Mouse (Mus musculus) G1E (cell line): ENCODE data around the gene Ntm.

ENCODE experiments used
- CTCF ChIP-seq: IDR thresholded peaks from 2 replicates; pipeline ENCODE4 v1.5.1; 2012; ENCODE audit warnings: low read depth, low read length, inconsistent platforms, mixed read lengths
- GATA1 ChIP-seq: IDR thresholded peaks from 2 replicates; pipeline ENCODE4 v1.6.1; 2012; ENCODE audit warnings: borderline replicate concordance, low read length, inconsistent platforms, mixed read lengths
- POLR2AphosphoS5 ChIP-seq: IDR thresholded peaks from 2 replicates; pipeline ENCODE4 v1.6.1; 2012; ENCODE audit warnings: low read depth, low read length, inconsistent platforms; ENCODE audit not compliant: insufficient replicate concordance
- TAL1 ChIP-seq: conservative IDR thresholded peaks from 2 replicates; pipeline ENCODE4 v1.6.1; 2012; ENCODE audit warnings: low read depth, low read length, inconsistent platforms, mixed read lengths

- TF ChIP-seq CTCF: no peak
- TF ChIP-seq TAL1: no peak
- TF ChIP-seq GATA1: no peak
- TF ChIP-seq POLR2AphosphoS5: no peak
Observed at GRCm38 (mm10) chr9:29759060-29759459, 203.9 kb downstream of the Ntm start.
